Mouse (Mus musculus) ES-Bruce4 (cell line): ENCODE measurements around the gene Tex2.

ENCODE experiments used
- CTCF ChIP-seq: IDR thresholded peaks from one replicate; pipeline ENCODE4 v1.8.1; 2011; ENCODE audit warnings: low read depth, low read length
- POLR2A ChIP-seq: IDR thresholded peaks from one replicate; pipeline ENCODE4 v1.8.1; 2011; ENCODE audit warnings: low read length; ENCODE audit not compliant: insufficient read depth

DNA sequence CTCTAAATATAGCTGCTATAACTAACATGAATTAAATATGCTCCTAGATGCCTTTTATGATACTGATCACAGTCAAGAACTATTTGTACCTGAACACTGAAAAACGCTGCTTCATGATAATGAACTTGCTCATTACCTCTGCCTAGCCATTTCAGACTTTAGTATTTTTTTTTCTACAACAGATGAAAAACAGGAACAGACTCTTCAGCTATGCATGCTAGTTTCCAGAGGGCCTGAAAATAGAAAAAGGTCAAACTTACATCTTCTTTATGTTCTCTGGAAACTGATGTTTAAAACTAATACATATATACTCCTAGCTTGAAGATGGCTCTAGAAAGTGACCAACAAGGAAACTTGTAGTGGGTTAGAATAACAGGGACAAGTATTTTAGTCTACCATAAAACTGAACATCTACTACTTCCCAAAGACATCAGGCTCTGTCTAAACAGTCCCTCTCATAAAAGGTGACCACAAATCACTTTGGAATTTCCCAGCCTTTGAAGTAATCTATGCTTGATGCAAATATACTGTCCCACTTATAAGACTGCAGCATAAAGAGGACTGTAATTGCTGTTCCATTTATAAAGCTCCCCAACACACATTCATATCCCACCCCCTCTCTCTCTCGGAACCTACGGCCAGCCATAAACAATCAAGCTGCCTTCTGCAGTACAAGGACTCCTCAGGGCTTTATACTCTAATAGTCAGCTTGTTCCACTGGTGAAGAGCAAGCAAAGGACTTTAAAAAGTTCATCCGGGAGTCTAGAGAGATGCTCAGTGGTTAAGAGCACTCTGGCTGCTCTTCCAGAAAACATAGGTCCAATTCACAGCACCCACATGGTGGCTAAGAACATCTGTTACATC, 148.3 kb downstream of the Tex2 start:
- TF ChIP-seq CTCF (no peak), POLR2A (no peak)
